Mouse (Mus musculus) CD8-positive naive resting alpha-beta T cell, adult 2 months (primary cell): Measurements from ENCODE around the gene Abcd2.

ENCODE experiments used
- DNase-seq, 2 experiments: peaks; one replicate each; pipeline ENCODE4 v3.0.0; 2022; ENCODE audit warnings: low read depth in 2 of 2, low spot score in 2 of 2

Abcd2 gene

DNA sequence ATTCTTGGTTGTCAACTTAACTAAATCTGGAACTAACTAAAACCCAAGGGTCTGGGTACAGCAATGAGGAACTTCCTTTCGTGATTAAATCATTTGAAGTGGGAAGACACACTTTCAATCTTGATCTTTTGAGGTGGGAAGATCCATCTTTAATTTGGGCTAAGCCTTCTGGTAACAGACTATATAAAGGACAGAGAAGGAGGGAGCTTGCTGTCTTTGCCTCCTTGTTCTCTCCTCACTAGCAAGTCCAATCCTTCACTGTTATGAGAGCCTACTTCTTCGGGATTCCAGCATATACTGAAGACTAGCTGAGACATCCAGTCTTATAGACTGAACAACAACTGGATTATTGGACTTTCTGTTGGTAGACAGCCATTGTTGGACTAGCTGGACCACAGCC is 28.1 kb downstream of the Abcd2 start:
- DNase-seq, result no peak

GRCm38 (mm10) chr15:91161153-91161552 is 30.4 kb downstream of the Abcd2 start:
- no peak for DNase-seq

GRCm38 (mm10) chr15:91153311-91153710 is 38.3 kb downstream of the Abcd2 start:
- no peak for DNase-seq

- no peak for DNase-seq
Measured at GRCm38 (mm10) chr15:91152592-91152991, 39.0 kb downstream of the Abcd2 start.

DNA sequence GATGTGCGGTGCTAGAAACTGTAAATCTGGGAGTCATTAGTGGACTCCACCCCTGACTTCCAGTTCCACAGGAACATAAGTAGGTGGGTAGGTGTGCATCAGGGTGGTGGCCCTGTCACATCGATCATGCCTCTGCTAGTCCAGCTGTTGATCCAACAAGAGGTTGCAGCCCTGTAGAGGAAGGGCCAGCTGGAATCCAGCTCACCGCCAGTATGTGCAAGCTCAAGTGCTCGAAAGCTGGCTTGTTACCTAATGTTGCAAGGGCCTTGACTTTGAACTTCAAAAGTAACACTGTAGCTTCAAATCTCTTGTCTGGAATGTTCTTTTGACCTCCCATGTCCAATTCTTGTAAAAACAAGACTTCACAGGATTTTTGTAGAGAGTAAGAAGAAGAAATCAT is 67.0 kb downstream of the Abcd2 start:
- DNase-seq, result no peak

- no peak for DNase-seq
Measured at GRCm38 (mm10) chr15:91112555-91113209, 78.9 kb downstream of the Abcd2 start.

DNA sequence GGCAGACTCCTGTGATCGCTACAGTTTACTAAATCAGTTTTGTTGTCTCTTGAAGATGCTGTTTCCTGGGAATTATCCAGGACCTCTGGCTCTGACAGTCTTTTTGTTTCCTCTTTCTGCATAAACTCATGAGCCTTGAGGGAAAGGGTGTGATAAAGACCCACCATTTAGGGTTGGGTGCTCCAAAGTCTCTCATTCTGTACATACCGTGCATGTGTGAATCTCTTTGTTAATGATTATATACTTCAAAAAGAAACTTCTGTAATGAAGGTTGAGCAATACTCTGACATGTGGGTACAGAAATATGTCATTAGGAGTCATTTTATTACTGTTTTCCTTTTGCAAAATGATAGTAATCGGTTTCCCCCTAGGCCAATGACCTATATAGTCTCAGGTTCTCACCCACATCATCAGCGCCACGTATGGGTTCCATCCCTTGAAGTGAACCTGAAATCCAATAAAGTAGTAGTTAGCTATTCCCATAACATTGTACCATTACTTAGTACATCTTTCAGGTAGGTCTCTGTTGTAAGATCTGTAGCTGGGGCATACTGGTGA is 83.4 kb downstream of the Abcd2 start:
- DNase-seq, result no peak

GRCm38 (mm10) chr15:91104934-91105333 is 86.7 kb downstream of the Abcd2 start:
- no peak for DNase-seq

DNA sequence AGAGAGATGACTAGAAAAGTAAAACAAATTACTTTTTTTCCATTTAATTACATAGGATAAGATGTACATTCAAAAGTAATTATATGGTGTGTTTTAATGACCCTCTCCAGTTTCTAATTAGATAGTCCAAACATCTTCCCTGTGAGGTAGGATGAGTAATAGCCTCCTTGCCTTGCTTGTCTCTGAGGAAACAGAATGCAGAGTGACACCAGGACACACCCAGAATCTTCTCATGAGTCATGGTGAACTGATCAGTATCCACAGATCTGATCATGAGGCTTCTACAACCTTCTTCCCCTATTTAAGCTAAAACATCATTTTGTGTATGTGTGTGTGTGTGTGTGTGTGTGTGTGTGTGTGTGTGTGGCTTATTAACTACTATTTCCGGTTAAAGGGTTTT is 87.3 kb downstream of the Abcd2 start:
- no peak for DNase-seq

DNA sequence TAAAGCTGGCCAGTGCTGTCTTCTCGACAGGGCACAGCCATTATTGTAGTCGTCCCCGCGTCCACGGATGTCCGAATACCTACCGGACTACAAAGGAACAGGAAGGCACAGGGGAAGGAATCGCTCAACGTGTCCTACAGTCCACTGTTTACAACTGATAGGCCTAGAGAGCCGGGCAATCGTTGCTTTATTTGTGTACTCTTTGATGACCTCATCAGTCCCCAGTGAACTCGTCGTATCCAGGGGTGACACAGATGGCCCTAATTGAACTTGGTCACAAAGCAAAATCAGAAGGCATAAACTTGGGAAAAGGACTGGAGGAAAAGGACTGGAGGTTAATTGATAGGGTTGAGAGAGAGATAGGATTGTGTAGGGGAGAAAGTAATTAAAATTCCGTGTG is 87.8 kb downstream of the Abcd2 start:
- DNase-seq, result no peak

DNA sequence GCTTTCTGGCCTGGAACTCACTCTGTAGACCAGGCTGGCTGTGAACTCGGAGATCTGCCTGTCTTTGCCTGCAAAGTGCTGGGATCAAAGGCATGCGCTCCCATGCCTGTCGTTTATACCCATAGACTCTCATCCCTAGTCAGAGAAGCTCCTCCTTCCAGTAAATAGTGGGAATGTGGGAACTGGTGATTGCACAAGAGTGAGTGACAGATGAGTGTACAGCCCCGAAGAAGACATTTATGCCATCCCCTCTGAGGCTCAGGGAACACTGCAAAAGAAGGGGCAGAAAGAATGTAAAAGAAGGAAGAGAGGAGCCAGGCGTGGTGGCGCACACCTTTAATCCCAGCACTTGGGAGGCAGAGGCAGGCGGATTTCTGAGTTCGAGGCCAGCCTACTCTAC is 88.3 kb downstream of the Abcd2 start:
- DNase-seq, result no peak

DNA sequence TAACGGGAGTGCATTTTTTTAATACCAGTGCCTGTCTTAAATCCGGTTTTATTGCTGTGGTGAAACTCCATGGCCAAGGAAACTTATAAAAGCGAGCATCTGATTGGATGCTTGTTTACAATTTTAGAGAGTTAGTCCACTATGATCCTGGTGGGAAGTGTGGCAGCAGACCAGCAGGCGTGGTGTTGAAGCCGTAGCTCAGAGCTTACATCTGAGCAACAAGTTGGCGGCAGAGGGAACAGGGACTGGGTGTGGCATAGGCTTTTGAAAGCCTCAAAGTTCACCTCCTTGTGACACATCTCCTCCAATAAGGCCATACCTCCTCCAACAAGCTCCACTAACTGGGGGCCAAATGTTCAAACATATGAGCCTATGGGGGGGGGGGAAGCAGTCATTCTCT is 95.0 kb downstream of the Abcd2 start:
- no peak for DNase-seq
